Mouse (Mus musculus): ENCODE measurements around the gene Smad6. TPM values are rescaled to one million over a fixed set of nuclear protein-coding genes. Genes with fewer than 3 reads are reported as not detected.

Smad6 gene
- polyA plus RNA-seq, 2 experiments = 1.8 to 3.9 TPM

DNA sequence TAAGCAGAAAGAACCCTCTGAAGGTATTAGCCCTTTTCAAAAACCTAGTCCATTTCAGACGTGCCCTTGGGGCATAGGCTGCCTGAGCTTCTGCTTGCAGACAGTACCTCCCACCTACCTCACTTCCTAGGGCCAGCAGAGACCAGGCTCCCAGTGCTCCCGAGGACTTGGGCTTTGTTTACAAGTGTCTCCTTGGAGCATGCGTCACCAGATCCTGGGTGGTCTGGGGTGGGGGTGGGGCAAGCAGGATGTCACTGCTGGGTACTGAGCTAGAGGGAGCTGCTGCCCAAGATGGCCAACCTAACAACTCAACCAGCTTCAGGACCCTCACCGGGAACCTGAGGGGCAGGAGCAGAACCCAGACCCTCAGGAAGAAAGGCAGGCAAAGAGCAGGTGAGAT, 71.5 kb downstream of the Smad6 start:
- H3K27ac ChIP-seq = no peak overlapping the region
- H3K36me3 ChIP-seq (replicated peaks; ENCODE audit: control insufficient read depth, insufficient read depth, low read depth) = no peaks in the 10 kb centered on the region
- DNase-seq (ENCODE audit: low read depth in 3 of 3, low spot score in 3 of 3) (no peak), ATAC-seq (ENCODE audit: insufficient read depth) (no peak)
- 38% methylated on average over 4 of the region's 4 CpGs for WGBS (ENCODE audit: insufficient replicate concordance)
- no peaks in the 10 kb centered on the region for H3K27me3 ChIP-seq (ENCODE audit: control insufficient read depth, insufficient read depth, low read length)
- H3K4me1 ChIP-seq (replicated peaks; ENCODE audit: control insufficient read depth in 2 of 2, insufficient read depth in 2 of 2, low read length in 1 of 2) = no peaks in the 10 kb centered on the region
- no peak overlapping the region for H3K9ac ChIP-seq (replicated peaks)
- TF ChIP-seq CTCF (IDR thresholded peaks at IDR 0.05; ENCODE audit: low read depth) = no peak
- no peak overlapping the region for H3K4me2 ChIP-seq (ENCODE audit: low read depth)
- no peak overlapping the region for H3K4me3 ChIP-seq (ENCODE audit: insufficient read depth in 1 of 2, low read depth in 2 of 2, low read length in 2 of 2)
- no peaks in the 10 kb centered on the region for H3K9me3 ChIP-seq (ENCODE audit: control insufficient read depth, low read length)

GRCm38 (mm10) chr9:63949393-63949792, 72.5 kb downstream of the Smad6 start:
- TF ChIP-seq EP300 (IDR thresholded peaks at IDR 0.05; ENCODE audit: low read depth) = no peak
- no peak for TF ChIP-seq CTCF (IDR thresholded peaks at IDR 0.05; ENCODE audit: low read depth)
- DNase-seq (ENCODE audit: low read depth in 3 of 3, low spot score in 3 of 3) (no peak), ATAC-seq (ENCODE audit: insufficient read depth) (no peak)
- Histone ChIP-seq H3K9ac (replicated peaks) (no peak overlapping the region), H3K4me2 (ENCODE audit: low read depth) (no peak overlapping the region), H3K9me3 (ENCODE audit: control insufficient read depth, low read length) (no peaks in the 10 kb centered on the region), H3K36me3 (replicated peaks; ENCODE audit: control insufficient read depth, insufficient read depth, low read depth) (no peaks in the 10 kb centered on the region), H3K4me1 (replicated peaks; ENCODE audit: control insufficient read depth in 2 of 2, insufficient read depth in 2 of 2, low read length in 1 of 2) (no peaks in the 10 kb centered on the region), H3K4me3 (ENCODE audit: insufficient read depth in 1 of 2, low read depth in 2 of 2, low read length in 2 of 2) (no peak overlapping the region), H3K27me3 (ENCODE audit: control insufficient read depth, insufficient read depth, low read length) (no peaks in the 10 kb centered on the region), H3K27ac (no peak overlapping the region)
- 38% methylated on average over 4 of the region's 4 CpGs for WGBS (ENCODE audit: insufficient replicate concordance)

- Histone ChIP-seq H3K27ac (no peak overlapping the region), H3K36me3 (replicated peaks; ENCODE audit: control insufficient read depth, insufficient read depth, low read depth) (no peaks in the 10 kb centered on the region), H3K4me1 (replicated peaks; ENCODE audit: control insufficient read depth in 2 of 2, insufficient read depth in 2 of 2, low read length in 1 of 2) (no peaks in the 10 kb centered on the region), H3K9me3 (ENCODE audit: control insufficient read depth, low read length) (no peaks in the 10 kb centered on the region), H3K4me3 (ENCODE audit: insufficient read depth in 1 of 2, low read depth in 2 of 2, low read length in 2 of 2) (no peak overlapping the region), H3K9ac (replicated peaks) (no peak overlapping the region), H3K27me3 (ENCODE audit: control insufficient read depth, insufficient read depth, low read length) (no peaks in the 10 kb centered on the region), H3K4me2 (ENCODE audit: low read depth) (no peak overlapping the region)
- DNase-seq (ENCODE audit: low read depth in 3 of 3, low spot score in 3 of 3) (no peak), ATAC-seq (ENCODE audit: insufficient read depth) (no peak)
- TF ChIP-seq CTCF (IDR thresholded peaks at IDR 0.05; ENCODE audit: low read depth) (no peak), EP300 (IDR thresholded peaks at IDR 0.05; ENCODE audit: low read depth) (no peak)
- WGBS (ENCODE audit: insufficient replicate concordance) = 22% methylated on average over 2 of the region's 2 CpGs
Measured at GRCm38 (mm10) chr9:63942608-63942982, 79.3 kb downstream of the Smad6 start.

- TF ChIP-seq CTCF (IDR thresholded peaks at IDR 0.05; ENCODE audit: low read depth) (no peak), EP300 (IDR thresholded peaks at IDR 0.05; ENCODE audit: low read depth) (no peak)
- ATAC-seq (ENCODE audit: insufficient read depth) = no peak; the same call in 1 of the 2 replicates
- 45% methylated on average over 12 of the region's 12 CpGs for WGBS (ENCODE audit: insufficient replicate concordance)
Measured at GRCm38 (mm10) chr9:63941747-63942607, 79.9 kb downstream of the Smad6 start.

GRCm38 (mm10) chr9:63936256-63936655, 85.6 kb downstream of the Smad6 start:
- 61% methylated on average over 5 of the region's 5 CpGs for WGBS (ENCODE audit: insufficient replicate concordance)
- no peak overlapping the region for H3K4me2 ChIP-seq (ENCODE audit: low read depth)
- H3K4me3 ChIP-seq (ENCODE audit: insufficient read depth in 1 of 2, low read depth in 2 of 2, low read length in 2 of 2) = no peak overlapping the region
- TF ChIP-seq CTCF (IDR thresholded peaks at IDR 0.05; ENCODE audit: low read depth) = no peak
- no peak for TF ChIP-seq EP300 (IDR thresholded peaks at IDR 0.05; ENCODE audit: low read depth)
- no peak overlapping the region for H3K9ac ChIP-seq (replicated peaks)
- no peak for DNase-seq (ENCODE audit: low read depth in 3 of 3, low spot score in 3 of 3)
- H3K9me3 ChIP-seq (ENCODE audit: control insufficient read depth, low read length) = no peaks in the 10 kb centered on the region
- no peak for ATAC-seq (ENCODE audit: insufficient read depth)
- no peaks in the 10 kb centered on the region; a peak in 1 of 4 replicates for H3K4me1 ChIP-seq (replicated peaks; ENCODE audit: control insufficient read depth in 2 of 2, insufficient read depth in 2 of 2, low read length in 1 of 2)
- H3K27me3 ChIP-seq (ENCODE audit: control insufficient read depth, insufficient read depth, low read length) = no peaks in the 10 kb centered on the region
- H3K27ac ChIP-seq = no peak overlapping the region
- H3K36me3 ChIP-seq (replicated peaks; ENCODE audit: control insufficient read depth, insufficient read depth, low read depth) = no peaks in the 10 kb centered on the region

More at GRCm38 (mm10) chr9:63941747-63942607, 79.9 kb downstream of the Smad6 start:
- Histone ChIP-seq H3K9ac (replicated peaks) (no peak overlapping the region), H3K4me2 (ENCODE audit: low read depth) (no peak overlapping the region), H3K4me3 (ENCODE audit: insufficient read depth in 1 of 2, low read depth in 2 of 2, low read length in 2 of 2) (no peak overlapping the region), H3K36me3 (replicated peaks; ENCODE audit: control insufficient read depth, insufficient read depth, low read depth) (no peaks in the 10 kb centered on the region), H3K4me1 (replicated peaks; ENCODE audit: control insufficient read depth in 2 of 2, insufficient read depth in 2 of 2, low read length in 1 of 2) (no peaks in the 10 kb centered on the region), H3K27ac (no peak overlapping the region), H3K27me3 (ENCODE audit: control insufficient read depth, insufficient read depth, low read length) (no peaks in the 10 kb centered on the region), H3K9me3 (ENCODE audit: control insufficient read depth, low read length) (no peaks in the 10 kb centered on the region)
- DNase-seq (ENCODE audit: low read depth in 3 of 3, low spot score in 3 of 3) = no peak
